Mouse (Mus musculus): Measurements from ENCODE around the gene Sdr42e1.
A peak's percentile ranks its signal among the peaks of the same experiment; 100 is the strongest.

Gene Sdr42e1

GRCm38 (mm10) chr8:117673430-117673830 is at the start of gene Sdr42e1:
Gene Sdr42e1, minus strand, starts transcription at chr8:117673689.
- DNase-seq (ENCODE audit: low spot score), result peak; percentile 32

DNA sequence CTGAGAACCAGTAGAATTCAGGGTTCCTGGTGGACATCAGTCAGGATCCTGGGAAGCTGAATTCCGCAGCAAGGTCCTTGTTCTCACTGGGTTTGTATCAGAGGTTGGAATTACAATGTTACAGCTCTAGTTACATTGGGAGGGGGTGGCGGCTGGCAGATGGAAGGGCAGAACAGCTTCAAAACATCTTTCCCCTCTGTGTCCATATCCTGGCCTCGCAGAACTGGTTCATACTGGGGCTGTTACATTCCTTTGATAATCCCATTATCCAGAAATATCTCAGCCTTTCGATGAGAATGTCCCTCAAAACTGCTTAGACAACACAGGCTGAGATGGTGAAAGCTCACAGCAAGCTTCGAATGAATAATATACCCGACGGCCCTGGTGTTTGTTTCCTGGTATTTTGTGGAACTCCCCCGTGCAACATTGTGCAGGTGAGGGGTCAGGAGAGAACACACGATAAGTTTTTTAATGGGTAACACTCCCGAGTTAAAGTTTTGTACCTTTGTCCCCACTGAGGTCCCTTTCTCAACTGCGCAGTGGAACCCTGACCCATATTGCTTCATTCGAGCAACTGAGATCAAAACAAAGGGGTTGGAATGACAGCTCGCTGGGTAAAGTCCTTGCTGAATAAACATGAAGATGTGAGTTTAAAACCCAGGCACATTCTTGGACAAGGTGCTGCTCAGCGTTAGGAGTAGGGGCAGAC is 44.8 kb upstream of the Sdr42e1 start:
- DNase-seq (ENCODE audit: low spot score), result no peak

- DNase-seq (ENCODE audit: low spot score), result no peak
Measured at GRCm38 (mm10) chr8:117715896-117716295, 42.4 kb upstream of the Sdr42e1 start.

GRCm38 (mm10) chr8:117714604-117715003 is 41.1 kb upstream of the Sdr42e1 start:
- DNase-seq (ENCODE audit: low spot score), result no peak

DNA sequence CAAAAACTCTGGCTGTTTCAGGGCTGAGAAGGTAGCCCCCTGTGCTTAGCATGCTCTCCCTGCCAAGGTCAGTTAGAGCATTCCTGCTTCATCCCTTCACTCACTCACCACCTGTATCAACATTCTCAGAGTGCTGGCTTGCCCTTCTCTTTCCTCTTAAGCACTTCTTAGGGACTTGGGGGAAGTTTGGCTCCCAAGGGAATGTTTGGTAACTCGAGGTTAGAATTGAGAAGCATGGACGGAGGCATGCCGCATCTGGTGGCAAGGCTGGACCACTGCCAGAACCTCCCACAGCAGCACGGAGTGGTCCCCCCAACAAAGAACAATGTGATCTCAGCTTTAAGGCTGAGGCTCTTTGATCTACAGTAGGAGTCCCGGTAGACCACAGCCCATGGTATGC is 38.7 kb upstream of the Sdr42e1 start:
- peak; percentile 21 for DNase-seq (ENCODE audit: low spot score)

GRCm38 (mm10) chr8:117706141-117706540 is 32.7 kb upstream of the Sdr42e1 start:
- no peak for DNase-seq (ENCODE audit: low spot score)

DNA sequence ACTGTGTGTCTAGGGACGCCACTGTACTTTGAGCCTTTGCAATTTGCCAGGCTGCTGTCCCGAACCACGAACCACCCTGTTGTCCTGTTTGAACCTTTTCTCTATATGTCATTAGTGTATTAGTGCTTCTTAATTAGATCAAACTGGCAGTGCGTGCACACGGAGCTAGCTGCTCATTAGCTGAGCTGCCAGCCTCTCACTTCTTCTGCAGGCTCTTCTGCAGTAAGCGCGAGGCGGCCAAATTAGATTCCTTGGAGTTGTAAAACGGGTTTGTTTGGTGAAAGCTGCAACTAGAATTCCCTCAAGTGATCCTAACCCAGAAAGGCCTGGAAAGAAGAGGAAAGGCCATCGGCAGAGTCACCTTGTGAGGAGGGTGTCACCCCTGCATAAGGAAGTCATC is 29.2 kb upstream of the Sdr42e1 start:
- no peak for DNase-seq (ENCODE audit: low spot score)

GRCm38 (mm10) chr8:117701859-117702258 is 28.4 kb upstream of the Sdr42e1 start, which contains the start of gene Hsd17b2:
Gene Hsd17b2, plus strand, starts transcription at chr8:117701904.
- DNase-seq (ENCODE audit: low spot score), result no peak

- no peak for DNase-seq (ENCODE audit: low spot score)
Measured at GRCm38 (mm10) chr8:117701246-117701645, 27.8 kb upstream of the Sdr42e1 start.

- no peak for DNase-seq (ENCODE audit: low spot score)
Measured at GRCm38 (mm10) chr8:117700699-117701098, 27.2 kb upstream of the Sdr42e1 start.

DNA sequence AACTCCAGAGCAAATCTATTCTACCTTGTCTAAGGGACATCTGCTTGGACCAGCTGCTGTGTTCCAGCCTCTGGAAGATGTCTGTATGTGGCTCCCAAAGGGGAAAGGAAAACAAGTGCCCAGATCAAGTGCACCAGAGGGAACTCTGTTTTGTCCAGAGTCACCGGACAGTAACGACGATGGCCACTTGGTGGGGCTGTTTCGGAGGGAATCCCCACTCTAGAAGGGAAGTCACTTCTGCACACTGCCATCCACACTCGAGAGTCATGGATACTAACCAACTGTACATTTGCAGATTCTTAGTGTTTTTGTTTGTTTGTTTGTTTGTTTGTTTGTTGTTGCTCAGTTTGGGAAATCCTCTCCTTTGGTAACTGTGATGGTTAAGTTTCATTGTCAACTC is 23.8 kb upstream of the Sdr42e1 start:
- DNase-seq (ENCODE audit: low spot score), result peak; percentile 35

GRCm38 (mm10) chr8:117695636-117696035 is 22.1 kb upstream of the Sdr42e1 start:
- DNase-seq (ENCODE audit: low spot score), result no peak

- no peak for DNase-seq (ENCODE audit: low spot score)
Measured at GRCm38 (mm10) chr8:117692131-117692530, 18.6 kb upstream of the Sdr42e1 start.

DNA sequence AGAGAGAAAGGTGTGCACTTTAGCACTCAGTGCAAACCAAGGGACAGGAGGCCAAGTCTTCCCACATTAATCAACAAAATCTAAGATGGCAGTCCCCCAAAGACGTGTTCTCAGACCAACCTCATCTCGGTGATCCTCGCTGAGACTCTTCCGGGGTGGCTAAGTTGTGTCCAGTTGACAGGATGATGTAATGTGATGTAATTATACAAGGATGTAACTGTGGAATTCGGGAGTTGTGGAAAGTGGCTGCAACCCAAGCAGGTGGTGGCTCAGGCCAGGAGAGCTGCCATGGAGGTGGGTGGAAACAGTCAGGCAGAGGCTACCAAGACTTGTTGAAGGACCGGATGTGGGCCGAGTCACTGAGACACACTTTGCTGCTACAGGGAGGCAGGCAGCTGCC is 14.4 kb upstream of the Sdr42e1 start:
- DNase-seq (ENCODE audit: low spot score), result no peak

DNA sequence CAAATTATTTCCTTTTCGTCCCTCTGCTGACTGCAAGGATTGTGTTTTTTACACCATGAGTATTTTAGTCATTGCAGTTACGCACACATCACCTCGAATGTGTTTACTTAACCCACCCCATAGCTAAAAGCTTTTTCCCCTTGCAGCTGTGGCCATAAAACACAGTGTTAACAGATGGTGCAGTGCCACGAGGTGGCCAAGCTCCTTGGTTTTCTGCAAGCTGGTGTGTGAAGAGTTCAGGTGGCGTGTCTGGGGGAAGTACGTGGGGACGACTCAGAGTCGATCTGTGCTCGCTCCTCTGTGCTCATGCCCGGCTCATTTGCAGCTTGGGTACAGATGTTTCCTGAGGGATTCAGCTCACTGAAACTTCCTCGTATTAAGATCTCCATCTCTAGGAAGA is 11.0 kb upstream of the Sdr42e1 start:
- DNase-seq (ENCODE audit: low spot score), result peak; percentile 27

- DNase-seq (ENCODE audit: low spot score), result no peak
Measured at GRCm38 (mm10) chr8:117683925-117684472, 10.5 kb upstream of the Sdr42e1 start.

DNA sequence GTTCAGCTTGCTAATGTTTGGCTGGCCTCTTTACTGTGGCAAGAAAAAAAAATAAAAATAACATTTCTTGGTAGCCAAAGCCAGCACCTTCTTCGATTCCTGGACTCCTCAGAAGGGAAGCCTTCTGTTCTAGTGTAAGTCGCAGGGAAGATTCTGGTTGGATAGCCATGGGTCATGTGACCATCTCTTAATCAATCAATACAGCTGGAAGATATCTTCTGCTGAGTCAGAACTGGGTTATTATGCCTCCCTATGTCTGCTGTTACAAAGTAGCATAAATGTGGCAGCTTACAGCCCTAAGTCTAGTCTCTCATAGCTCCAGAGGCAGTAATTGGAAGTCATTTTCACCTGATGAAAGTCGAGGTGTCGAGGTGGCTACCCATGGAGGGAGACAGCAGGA is 5.2 kb upstream of the Sdr42e1 start:
- no peak for DNase-seq (ENCODE audit: low spot score)

DNA sequence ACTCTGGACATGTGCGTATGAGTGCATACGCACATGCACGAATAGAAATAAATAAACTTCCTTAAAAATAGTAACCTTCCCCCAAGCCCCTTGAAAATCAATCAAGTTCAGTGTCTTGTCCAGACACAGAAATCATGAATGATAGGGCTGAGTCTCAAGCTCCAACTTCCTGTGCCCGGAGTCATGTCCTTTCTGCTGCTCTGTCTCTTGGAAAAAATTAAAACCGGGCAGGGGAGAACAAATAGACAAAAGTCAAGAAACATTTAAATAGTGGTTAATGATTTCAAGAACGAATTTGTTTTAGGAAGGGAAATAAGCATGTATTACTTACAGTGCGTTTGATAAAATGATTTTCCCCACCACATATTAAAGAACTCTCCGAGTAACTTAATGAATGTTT is 3.5 kb upstream of the Sdr42e1 start:
- DNase-seq (ENCODE audit: low spot score), result no peak

DNA sequence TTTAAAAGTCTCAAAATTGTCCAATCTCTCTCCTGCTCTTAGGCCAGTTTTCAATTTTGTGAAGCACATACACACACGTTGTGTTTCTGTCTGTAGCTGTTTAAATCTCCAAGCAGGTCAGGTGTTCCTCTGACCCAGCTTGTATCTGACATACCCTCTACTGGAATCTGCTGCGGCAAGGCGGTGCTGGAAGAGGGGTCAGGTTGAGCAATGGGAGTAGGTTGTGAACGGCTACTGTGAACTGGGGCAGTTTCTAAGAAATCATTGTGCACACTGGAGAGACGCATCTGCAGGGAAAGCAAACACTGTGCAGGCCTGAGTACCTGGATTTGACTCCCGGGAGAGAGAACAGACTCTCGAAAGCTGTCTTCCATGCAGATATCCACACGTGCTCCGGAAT is 3.0 kb upstream of the Sdr42e1 start:
- no peak for DNase-seq (ENCODE audit: low spot score)

- DNase-seq (ENCODE audit: low spot score), result no peak
Measured at GRCm38 (mm10) chr8:117675171-117675570, 1.7 kb upstream of the Sdr42e1 start.

DNA sequence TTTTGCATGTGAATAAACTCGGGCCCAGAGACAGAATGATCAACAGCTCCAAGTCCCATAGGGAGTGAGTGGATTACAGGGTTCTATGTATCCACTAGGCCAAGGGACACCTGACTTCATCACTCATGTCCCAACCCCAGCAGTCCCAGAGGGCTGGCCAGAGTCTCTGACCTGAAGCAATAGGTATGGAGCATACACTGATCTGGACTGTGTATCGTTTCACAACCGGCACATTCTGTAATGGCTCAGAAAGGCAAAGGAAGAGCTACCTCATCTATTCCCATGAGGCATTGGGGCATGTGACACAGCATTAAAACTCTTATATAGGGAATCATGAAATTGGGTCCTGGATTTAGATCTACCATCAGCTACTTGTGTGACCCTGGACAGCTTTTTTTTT is 931 bp downstream of the Sdr42e1 start:
- no peak for DNase-seq (ENCODE audit: low spot score)

GRCm38 (mm10) chr8:117670461-117670860 is 3.0 kb downstream of the Sdr42e1 start:
- peak; percentile 43 for DNase-seq (ENCODE audit: low spot score)

- no peak for DNase-seq (ENCODE audit: low spot score)
Measured at GRCm38 (mm10) chr8:117667349-117668124, 6.0 kb downstream of the Sdr42e1 start.
